In genomic region chr9:50847606-50848368, GRCm38 (mm10) we compare ENCODE assay signal across 19 mouse cellular contexts. TPM values are rescaled to one million over a fixed set of nuclear protein-coding genes. Genes with fewer than 3 reads are reported as not detected.
A peak's percentile ranks its signal among the peaks of the same experiment; 100 is the strongest.
DNase-seq lines count a peak whose midpoint lies in the region; ATAC-seq lines count a peak whose summit lies in the region.
"Had no signal": no experiment of that assay in that cellular context is flagged by ENCODE, and none has a peak within 500 bp of the region (broad histone marks: within the 10 kb centered on the region; RNA-seq: fewer than 3 reads in every experiment).

No protein-coding gene starts in this region.

- no peaks in the 10 kb centered on the region for H3K9me3 ChIP-seq in liver, embryonic 13.5 days (replicated peaks)
- H3K9me3 ChIP-seq: forebrain, embryonic 12.5 days; hindbrain, embryonic 13.5 days; neural tube, embryonic 15.5 days had no signal

- H3K27ac ChIP-seq in liver, embryonic 13.5 days, result peak overlapping the region; percentile 75
- H3K27ac ChIP-seq: forebrain, embryonic 12.5 days; heart, adult 2 months; hindbrain, embryonic 13.5 days; left cerebral cortex, adult 2 months; neural tube, embryonic 15.5 days had no signal

- DNase-seq in kidney, adult 11 months, result peak; percentile 46
- DNase-seq in kidney, postnatal 10 days, result no peak
- peak; percentile 34 for DNase-seq in urinary bladder, postnatal 14 days (ENCODE audit: low spot score)
- DNase-seq in urinary bladder, postnatal 25 days (ENCODE audit: low spot score), result no peak
- no peak for DNase-seq in liver, embryonic 13.5 days
- DNase-seq in heart, adult 11 months, result no peak
- DNase-seq in T-cell, adult 2 months (ENCODE audit: low spot score), result no peak
- DNase-seq: adrenal gland, postnatal 36 days; cerebellum, postnatal 10 days; embryo, embryonic 11 days; heart, adult 2 months; thymus, postnatal 14 days had no signal

- H3K36me3 ChIP-seq in liver, embryonic 13.5 days, result peaks cover 14% of the 10 kb centered on the region

- no peak for ATAC-seq in liver, embryonic 13.5 days (ENCODE audit: low read depth)
- no peak for ATAC-seq in cerebellum, adult (ENCODE audit: insufficient number of reproducible peaks, low FRiP score, low TSS enrichment)
- ATAC-seq: activated CD4-positive, CD25-positive, alpha-beta regulatory T cell, adult 4 months had no signal

- no peak overlapping the region for H3K4me3 ChIP-seq in liver, embryonic 13.5 days (replicated peaks)
- H3K4me3 ChIP-seq: forebrain, embryonic 12.5 days; heart, adult 2 months; hindbrain, embryonic 13.5 days; left cerebral cortex, adult 2 months; neural tube, embryonic 15.5 days had no signal

- no peaks in the 10 kb centered on the region for H3K27me3 ChIP-seq in liver, embryonic 13.5 days
- H3K27me3 ChIP-seq: hindbrain, embryonic 13.5 days; neural tube, embryonic 15.5 days had no signal

- 69% methylated on average over 12 of the region's 12 CpGs for WGBS in liver, embryonic 13.5 days (ENCODE audit: insufficient replicate concordance)

- H3K4me1 ChIP-seq in liver, embryonic 13.5 days (replicated peaks), result peaks cover 57% of the 10 kb centered on the region
- H3K4me1 ChIP-seq: neural tube, embryonic 15.5 days had no signal

- no peak overlapping the region for H3K4me2 ChIP-seq in liver, embryonic 13.5 days
- H3K4me2 ChIP-seq: forebrain, embryonic 12.5 days; hindbrain, embryonic 13.5 days; midbrain, embryonic 11.5 days; neural tube, embryonic 15.5 days had no signal

- H3K9ac ChIP-seq in liver, embryonic 13.5 days, result peak overlapping the region; percentile 33; the same call in 1 of the 2 replicates
- H3K9ac ChIP-seq: forebrain, embryonic 12.5 days; hindbrain, embryonic 13.5 days; neural tube, embryonic 15.5 days had no signal

RNA-seq across cellular contexts. Expression of gene Ppp2r1b, which starts 2.7 kb away (rescaled TPM):
- polyA plus RNA-seq in liver, embryonic 13.5 days (2015; fragmentation: Nextera tagmentation; extraction: Ambion mirVana), result 97.1 and 117 TPM in 2 replicates

Comparison
In these comparisons a context has a peak if more than half of its experiments do, and no peak if none do; other contexts are left out.
1. DNase-seq: peak in kidney, adult 11 months (single experiment) and urinary bladder, postnatal 14 days (single experiment); none in kidney, postnatal 10 days (single experiment), urinary bladder, postnatal 25 days (single experiment), liver, embryonic 13.5 days (single experiment), heart, adult 11 months (single experiment) and T-cell, adult 2 months (single experiment).